Mouse (Mus musculus) myocyte (in vitro differentiated cells): ENCODE measurements around the gene Col2a1. TPM values are rescaled to one million over a fixed set of nuclear protein-coding genes. Genes with fewer than 3 reads are reported as not detected.

ENCODE experiments used
- H3K27me3 ChIP-seq: one replicate; pipeline ENCODE4 v1.6.1; 2011; ENCODE audit not compliant: control insufficient read depth, insufficient read depth, insufficient read length
- H3K36me3 ChIP-seq: one replicate; pipeline ENCODE4 v1.6.1; 2011; ENCODE audit not compliant: control insufficient read depth, insufficient read depth
- H3K4me2 ChIP-seq: one replicate; pipeline ENCODE4 v1.6.1; 2011; ENCODE audit warnings: low read depth, control low read depth
- H3K4me3 ChIP-seq: one replicate; pipeline ENCODE4 v1.5.1; 2011; ENCODE audit warnings: mild to moderate bottlenecking, control low read depth, moderate library complexity
- H3K79me2 ChIP-seq: one replicate; pipeline ENCODE4 v1.6.1; 2011; ENCODE audit not compliant: control insufficient read depth, insufficient read depth
- H3ac ChIP-seq: one replicate; pipeline ENCODE4 v1.6.1; 2011; ENCODE audit not compliant: control insufficient read depth, insufficient read length
- CEBPB ChIP-seq: IDR thresholded peaks from 2 replicates; pipeline ENCODE4 v1.6.1; 2011; ENCODE audit warnings: mild to moderate bottlenecking, moderate library complexity; ENCODE audit not compliant: poor library complexity, insufficient read depth, severe bottlenecking
- E2F4 ChIP-seq: IDR thresholded peaks from one replicate; pipeline ENCODE4 v1.6.1; 2011; ENCODE audit warnings: mild to moderate bottlenecking, control low read depth, moderate library complexity; ENCODE audit not compliant: insufficient read depth
- MAX ChIP-seq: IDR thresholded peaks from one replicate; pipeline ENCODE4 v1.6.1; 2011; ENCODE audit warnings: low read depth, mild to moderate bottlenecking, control low read depth
- MYOD1 ChIP-seq, 3 experiments: IDR thresholded peaks; one replicate each; pipeline ENCODE4 v1.6.1; 2011; ENCODE audit warnings: control low read depth in 2 of 3, low read depth in 2 of 3, mild to moderate bottlenecking in 2 of 3, moderate library complexity in 1 of 3; ENCODE audit not compliant: insufficient read length in 2 of 3, control insufficient read depth in 1 of 3
- MYOG ChIP-seq, 3 experiments: IDR thresholded peaks; one replicate each; pipeline ENCODE4 v1.6.1; 2011; ENCODE audit warnings: control low read depth in 2 of 3, low read depth in 2 of 3, mild to moderate bottlenecking in 2 of 3; ENCODE audit not compliant: insufficient read length in 2 of 3, control insufficient read depth in 1 of 3, insufficient read depth in 1 of 3
- POLR2A ChIP-seq: IDR thresholded peaks from one replicate; pipeline ENCODE4 v1.6.1; 2011; ENCODE audit warnings: low read depth, mild to moderate bottlenecking, control low read depth, moderate library complexity; ENCODE audit not compliant: insufficient read length
- POLR2AphosphoS2 ChIP-seq: IDR thresholded peaks from one replicate; pipeline ENCODE4 v1.6.1; 2011; ENCODE audit warnings: low read depth, control low read depth; ENCODE audit not compliant: insufficient read length
- REST ChIP-seq: IDR thresholded peaks from one replicate; pipeline ENCODE4 v1.6.1; 2011; ENCODE audit warnings: mild to moderate bottlenecking, control low read depth, moderate library complexity; ENCODE audit not compliant: insufficient read depth, insufficient read length
- SRF ChIP-seq: IDR thresholded peaks from one replicate; pipeline ENCODE4 v1.6.1; 2011; ENCODE audit warnings: low read depth; ENCODE audit not compliant: control insufficient read depth, insufficient read length
- TCF12 ChIP-seq: IDR thresholded peaks from one replicate; pipeline ENCODE4 v1.6.1; 2011; ENCODE audit warnings: mild to moderate bottlenecking, control low read depth; ENCODE audit not compliant: poor library complexity, insufficient read depth, severe bottlenecking
- TCF3 ChIP-seq: IDR thresholded peaks from one replicate; pipeline ENCODE4 v1.6.1; 2011; ENCODE audit warnings: low read depth, control low read depth; ENCODE audit not compliant: insufficient read length
- USF1 ChIP-seq: IDR thresholded peaks from one replicate; pipeline ENCODE4 v1.6.1; 2011; ENCODE audit warnings: low read depth, mild to moderate bottlenecking, control low read depth, moderate library complexity
- polyA plus RNA-seq: library from polyadenylated mRNA; unstranded; fragments of >200 nt; fragmentation: generic; extraction: Trizol; gene quantifications from one replicate; pipeline ENCODE4 v1.2.1, GENCODE M21; 2012; ENCODE audit warnings: missing spikeins

The Col2a1 gene
- polyA plus RNA-seq, 1 experiment: 0.01 TPM

DNA sequence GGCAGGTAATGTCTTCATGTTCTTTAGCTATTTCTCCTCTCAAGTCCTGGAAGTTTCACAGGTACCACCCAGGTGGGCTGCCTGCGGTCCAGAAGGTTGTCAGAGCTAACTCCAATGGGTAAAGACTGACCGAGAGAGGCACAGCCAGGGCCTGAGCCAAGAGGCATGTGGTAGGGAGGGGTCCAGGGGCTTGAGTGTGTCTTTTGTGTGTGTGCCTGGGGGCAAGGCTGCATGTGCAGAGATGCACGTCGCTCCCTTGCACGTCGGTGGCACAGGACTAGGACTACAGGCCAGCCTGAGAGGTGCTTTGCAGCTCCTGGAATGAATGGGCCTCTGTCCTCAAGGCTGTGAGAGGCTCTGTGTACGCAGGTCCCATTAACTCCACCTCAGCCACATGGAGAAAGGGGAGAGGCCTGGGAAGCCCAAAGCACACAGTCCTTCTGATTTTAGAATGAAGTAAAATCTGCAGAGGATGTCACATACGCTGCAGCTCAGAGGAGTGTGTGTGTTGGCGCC, 28.8 kb upstream of the Col2a1 start:
- H3K27me3 ChIP-seq: peaks cover 7% of the 10 kb centered on the region
- no peak overlapping the region for H3K4me3 ChIP-seq
- peaks cover 3% of the 10 kb centered on the region for H3K36me3 ChIP-seq
- H3K79me2 ChIP-seq: no peaks in the 10 kb centered on the region
- TF ChIP-seq POLR2AphosphoS2 (no peak), MAX (no peak), CEBPB (no peak), USF1 (no peak), MYOD1 (IDR thresholded peaks at IDR 0.05; ENCODE audit: control insufficient read depth in 1 of 3, insufficient read length in 2 of 3, low read depth in 2 of 3) (no peak), POLR2A (no peak), E2F4 (no peak), TCF12 (no peak), SRF (no peak), MYOG (IDR thresholded peaks at IDR 0.05; ENCODE audit: control insufficient read depth in 1 of 3, insufficient read depth in 1 of 3, insufficient read length in 2 of 3, low read depth in 2 of 3) (no peak), TCF3 (no peak), REST (no peak)
- H3K4me2 ChIP-seq: no peak overlapping the region
- no peak overlapping the region for H3ac ChIP-seq

DNA sequence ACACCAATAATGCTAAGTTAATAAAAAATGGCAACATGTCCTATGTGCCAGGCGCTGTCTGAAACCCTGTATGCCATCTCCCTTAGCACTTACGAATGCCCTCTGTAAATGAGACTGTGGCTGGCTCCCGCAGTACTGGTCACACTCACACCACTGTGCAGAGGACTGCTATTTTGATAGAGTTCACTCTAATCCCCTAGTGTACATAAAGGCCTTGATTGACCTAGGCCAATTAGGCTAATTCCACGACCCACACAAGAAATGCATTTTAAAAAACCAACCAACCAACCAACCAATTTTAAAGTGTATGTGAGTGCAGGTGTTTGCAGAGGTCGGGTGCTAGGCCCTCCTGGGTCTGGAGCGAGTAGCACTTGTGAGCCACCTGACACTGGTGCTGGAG, 25.3 kb upstream of the Col2a1 start:
- Histone ChIP-seq H3ac (no peak overlapping the region), H3K36me3 (no peaks in the 10 kb centered on the region), H3K27me3 (peaks cover 35% of the 10 kb centered on the region), H3K4me2 (no peak overlapping the region), H3K79me2 (no peaks in the 10 kb centered on the region), H3K4me3 (no peak overlapping the region)
- no peak for TF ChIP-seq POLR2AphosphoS2
- no peak for TF ChIP-seq MAX
- no peak for TF ChIP-seq POLR2A
- no peak for TF ChIP-seq TCF12
- TF ChIP-seq SRF: no peak
- no peak for TF ChIP-seq CEBPB
- no peak for TF ChIP-seq TCF3
- no peak for TF ChIP-seq E2F4
- TF ChIP-seq USF1: no peak
- no peak for TF ChIP-seq MYOG (IDR thresholded peaks at IDR 0.05; ENCODE audit: control insufficient read depth in 1 of 3, insufficient read depth in 1 of 3, insufficient read length in 2 of 3, low read depth in 2 of 3)
- no peak for TF ChIP-seq REST
- TF ChIP-seq MYOD1 (IDR thresholded peaks at IDR 0.05; ENCODE audit: control insufficient read depth in 1 of 3, insufficient read length in 2 of 3, low read depth in 2 of 3): no peak

DNA sequence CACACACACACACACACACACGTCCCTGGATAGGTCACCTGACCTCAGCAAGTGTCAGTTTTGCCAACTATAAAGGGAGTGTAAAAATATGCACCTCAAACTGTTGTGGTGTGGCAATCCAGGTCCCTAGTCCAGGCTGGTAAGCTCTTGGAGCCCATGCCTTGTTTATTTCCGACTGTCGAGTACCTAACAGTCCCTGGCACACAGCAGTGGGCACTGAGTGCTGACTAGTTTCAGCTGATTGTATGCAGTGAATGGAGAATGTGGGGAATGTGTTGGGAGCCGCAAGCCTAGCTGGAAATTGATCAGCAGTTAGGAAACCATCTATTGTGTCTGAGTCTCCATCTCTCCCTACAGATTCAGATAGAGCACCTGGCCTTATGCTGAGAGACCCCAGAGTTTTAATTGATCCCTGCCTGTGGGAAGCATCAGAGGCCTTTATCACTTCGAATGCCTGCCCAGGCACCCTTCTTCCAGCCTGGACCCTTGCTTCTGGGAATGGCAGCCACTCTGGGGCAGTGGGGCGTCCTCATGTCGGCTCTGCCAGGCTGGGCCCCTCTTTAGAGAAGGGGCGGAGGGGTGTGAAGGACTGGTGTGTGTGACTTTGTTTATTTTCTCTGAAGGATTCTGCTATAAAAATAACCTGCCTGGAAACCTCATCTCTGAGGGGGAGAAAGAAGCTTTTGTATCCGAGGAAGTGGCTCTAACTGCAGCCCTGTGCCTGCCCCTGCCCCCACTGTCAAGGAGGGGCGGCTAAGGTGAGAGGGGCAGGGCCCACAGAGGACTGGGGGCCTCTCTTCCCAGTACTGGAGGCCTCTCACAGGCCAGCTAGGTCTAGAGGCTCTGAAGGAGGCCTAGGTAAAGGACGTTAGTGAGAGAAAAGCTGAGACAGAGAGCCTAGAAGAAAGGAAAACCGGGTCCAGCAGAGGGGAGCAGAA, 22.7 kb upstream of the Col2a1 start:
- Histone ChIP-seq H3K79me2 (no peaks in the 10 kb centered on the region), H3ac (no peak overlapping the region), H3K27me3 (peaks cover 51% of the 10 kb centered on the region), H3K4me3 (no peak overlapping the region), H3K4me2 (no peak overlapping the region), H3K36me3 (no peaks in the 10 kb centered on the region)
- TF ChIP-seq E2F4: no peak

DNA sequence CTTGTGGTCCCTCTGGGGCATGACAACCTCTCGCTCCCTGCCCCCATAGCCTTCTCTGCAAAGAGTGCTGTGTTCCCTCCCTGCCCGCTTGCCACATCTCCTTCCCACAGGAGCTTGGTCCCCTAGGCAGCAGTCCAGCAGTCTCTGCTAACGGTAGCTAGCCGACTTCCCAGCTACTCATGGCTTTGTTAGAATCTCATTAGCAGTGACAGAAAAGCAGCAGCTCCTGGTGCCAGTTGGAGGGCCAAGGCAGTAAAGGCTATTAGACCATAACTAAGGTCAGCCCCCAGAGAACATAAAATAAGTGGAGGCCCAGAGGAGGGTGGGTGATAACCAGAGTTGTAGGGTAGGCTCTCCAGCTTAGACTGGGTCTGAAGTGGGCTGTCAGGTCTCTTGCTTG, 21.1 kb upstream of the Col2a1 start:
- Histone ChIP-seq H3K36me3 (no peaks in the 10 kb centered on the region), H3K4me3 (no peak overlapping the region), H3K4me2 (no peak overlapping the region), H3K79me2 (no peaks in the 10 kb centered on the region), H3K27me3 (peaks cover 59% of the 10 kb centered on the region), H3ac (no peak overlapping the region)
- no peak for TF ChIP-seq CEBPB
- TF ChIP-seq TCF3: no peak
- TF ChIP-seq REST: no peak
- no peak for TF ChIP-seq POLR2A
- no peak for TF ChIP-seq MAX
- TF ChIP-seq E2F4: no peak
- TF ChIP-seq POLR2AphosphoS2: no peak
- no peak for TF ChIP-seq MYOG (IDR thresholded peaks at IDR 0.05; ENCODE audit: control insufficient read depth in 1 of 3, insufficient read depth in 1 of 3, insufficient read length in 2 of 3, low read depth in 2 of 3)
- TF ChIP-seq TCF12: no peak
- TF ChIP-seq SRF: no peak
- TF ChIP-seq USF1: no peak
- no peak for TF ChIP-seq MYOD1 (IDR thresholded peaks at IDR 0.05; ENCODE audit: control insufficient read depth in 1 of 3, insufficient read length in 2 of 3, low read depth in 2 of 3)

DNA sequence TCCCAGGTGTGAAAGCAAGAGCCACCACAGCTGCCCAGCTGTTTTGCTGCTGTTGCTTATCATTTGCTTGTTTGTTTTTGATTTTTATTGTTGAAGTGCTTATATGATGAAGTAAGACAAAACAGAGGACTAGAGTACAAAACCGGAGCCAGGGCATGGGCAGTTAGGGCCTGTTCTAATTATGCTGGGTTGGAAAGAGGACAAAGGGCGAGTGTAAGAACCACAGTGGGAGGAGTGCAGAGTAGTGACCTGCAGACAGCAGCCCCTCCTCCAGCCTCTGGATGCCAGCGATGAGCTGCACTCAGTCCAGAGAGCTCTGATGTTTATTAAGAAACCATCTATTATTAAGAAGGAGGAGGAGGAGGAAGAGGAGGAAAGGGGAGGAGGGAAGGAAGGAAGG, 18.6 kb upstream of the Col2a1 start:
- no peak overlapping the region for H3ac ChIP-seq
- no peak overlapping the region for H3K4me3 ChIP-seq
- peaks cover 63% of the 10 kb centered on the region for H3K27me3 ChIP-seq
- no peak overlapping the region for H3K4me2 ChIP-seq
- H3K36me3 ChIP-seq: no peaks in the 10 kb centered on the region
- TF ChIP-seq E2F4 (no peak), USF1 (no peak), SRF (no peak), REST (no peak), MYOD1 (IDR thresholded peaks at IDR 0.05; ENCODE audit: control insufficient read depth in 1 of 3, insufficient read length in 2 of 3, low read depth in 2 of 3) (no peak), TCF3 (no peak), MAX (no peak), CEBPB (no peak), TCF12 (no peak), POLR2A (no peak), POLR2AphosphoS2 (no peak), MYOG (IDR thresholded peaks at IDR 0.05; ENCODE audit: control insufficient read depth in 1 of 3, insufficient read depth in 1 of 3, insufficient read length in 2 of 3, low read depth in 2 of 3) (no peak)
- H3K79me2 ChIP-seq: no peaks in the 10 kb centered on the region
